Mouse (Mus musculus) monocyte, adult 2 months (primary cell): ENCODE measurements around the gene Thrsp.

Experiments
- DNase-seq, 2 experiments: peaks; one replicate each; pipeline ENCODE4 v3.0.0; 2022; ENCODE audit warnings: low spot score in 2 of 2, low read depth in 1 of 2

The Thrsp gene

GRCm38 (mm10) chr7:97379304-97379703, 38.2 kb downstream of the Thrsp start:
- no peak for DNase-seq

GRCm38 (mm10) chr7:97375906-97376305, 41.6 kb downstream of the Thrsp start:
- peak; percentile 38 to 49 for DNase-seq

- DNase-seq = no peak
Observed at GRCm38 (mm10) chr7:97375101-97375500, 42.4 kb downstream of the Thrsp start.

- DNase-seq = no peak
Observed at GRCm38 (mm10) chr7:97365887-97366286, 51.6 kb downstream of the Thrsp start.
